Mouse (Mus musculus): Measurements from ENCODE around the gene Rcc2.

The Rcc2 gene

DNA sequence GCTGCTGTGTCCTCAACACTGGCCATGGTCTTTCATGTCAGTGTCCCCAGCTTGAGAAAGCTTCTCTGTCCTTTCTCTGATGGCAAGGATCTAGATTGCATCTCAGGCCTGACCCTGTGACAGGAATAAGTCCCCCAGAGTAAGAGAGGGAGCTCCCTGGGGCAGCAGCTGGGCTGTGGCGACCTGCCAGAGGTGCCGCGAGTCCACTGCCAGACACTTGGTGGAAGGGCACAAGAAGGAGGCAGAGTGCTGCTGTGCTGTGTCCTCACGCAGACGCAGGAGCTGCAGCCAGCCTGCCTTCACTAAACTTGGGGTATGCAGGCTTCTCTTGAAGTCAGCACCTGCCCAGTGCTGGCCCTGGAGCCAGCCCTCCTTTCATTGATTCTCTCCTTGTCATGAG, 11.0 kb downstream of the Rcc2 start:
- no peak for DNase-seq

DNA sequence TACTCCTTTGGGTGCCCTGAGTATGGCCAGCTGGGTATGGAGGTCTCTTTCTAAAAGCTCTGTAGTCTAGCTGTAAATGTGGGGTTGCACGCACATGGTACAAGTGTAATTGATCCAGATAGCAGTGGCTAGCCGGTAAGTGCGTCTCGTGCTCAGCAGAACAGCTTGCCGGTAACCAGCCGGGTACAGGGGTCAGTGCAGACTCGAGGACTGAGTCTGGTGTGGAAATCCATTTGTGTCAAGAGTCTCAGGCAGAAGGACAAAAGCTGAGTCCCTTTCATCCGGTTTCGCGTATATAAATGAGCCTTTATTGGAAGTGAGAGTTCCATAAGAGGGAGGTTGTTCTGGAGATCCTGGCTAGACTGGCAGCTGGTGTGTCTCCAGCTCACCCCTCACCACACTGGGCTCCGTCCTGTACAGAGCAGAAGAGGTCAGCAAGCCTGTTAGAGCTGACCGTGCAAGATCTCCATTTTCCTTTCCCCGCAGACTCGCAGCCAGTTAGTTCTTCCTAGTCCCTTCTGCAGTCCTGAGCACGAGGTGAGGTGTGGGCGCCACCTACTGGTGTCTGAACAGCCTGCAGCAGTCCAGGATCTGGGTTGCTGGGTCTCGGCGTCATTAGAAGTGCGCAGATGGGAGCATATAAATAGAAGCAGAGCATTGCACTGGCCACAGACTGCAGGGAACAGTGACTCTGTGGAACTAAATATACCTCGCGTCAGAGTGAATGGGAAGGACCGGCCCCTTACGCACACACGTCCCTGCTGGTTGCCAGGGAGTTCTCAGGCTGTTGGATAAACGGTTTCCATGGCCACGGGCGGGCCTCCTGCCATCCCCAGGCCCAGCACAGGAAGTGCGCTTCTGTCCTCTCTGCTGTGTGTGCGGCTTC, 13.4 kb downstream of the Rcc2 start:
- peak; percentile 90 to 95 for DNase-seq

DNA sequence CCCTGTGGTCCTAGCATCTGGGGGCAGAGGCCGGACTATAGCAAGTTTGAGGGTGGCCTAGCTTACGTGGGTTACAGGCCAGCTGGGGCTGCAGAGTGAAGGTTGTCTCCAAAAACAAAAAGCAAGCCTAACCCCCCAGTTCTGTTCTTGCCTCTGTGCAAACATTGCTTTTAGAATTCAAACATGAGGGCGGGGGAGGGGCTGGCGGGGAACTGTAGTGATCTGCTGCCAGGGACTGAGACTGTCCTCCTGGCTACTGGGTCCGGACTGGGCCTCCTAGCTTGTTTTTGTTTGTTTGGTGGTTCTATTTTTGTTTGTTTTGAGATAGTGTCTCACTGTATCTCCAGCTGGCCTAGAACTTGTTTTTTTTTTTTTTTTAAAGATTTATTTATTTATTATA, 14.2 kb downstream of the Rcc2 start:
- DNase-seq: no peak

DNA sequence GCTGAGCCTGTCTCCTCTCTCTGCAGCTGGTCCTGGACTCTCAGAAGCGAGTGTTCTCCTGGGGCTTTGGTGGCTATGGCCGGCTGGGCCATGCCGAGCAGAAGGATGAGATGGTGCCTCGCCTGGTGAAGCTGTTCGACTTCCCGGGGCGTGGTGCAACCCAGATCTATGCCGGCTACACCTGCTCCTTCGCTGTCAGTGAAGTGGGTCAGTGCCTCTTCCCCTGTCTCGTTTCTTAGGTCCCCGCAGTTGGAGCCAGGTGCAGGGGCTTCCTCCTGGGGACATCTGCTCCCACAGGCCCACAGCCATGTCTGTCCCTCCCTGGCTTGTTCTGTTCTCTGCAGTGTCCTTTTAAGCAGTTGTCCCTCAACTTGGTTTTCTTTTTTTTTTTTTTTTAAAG, 16.7 kb downstream of the Rcc2 start:
- DNase-seq: no peak

DNA sequence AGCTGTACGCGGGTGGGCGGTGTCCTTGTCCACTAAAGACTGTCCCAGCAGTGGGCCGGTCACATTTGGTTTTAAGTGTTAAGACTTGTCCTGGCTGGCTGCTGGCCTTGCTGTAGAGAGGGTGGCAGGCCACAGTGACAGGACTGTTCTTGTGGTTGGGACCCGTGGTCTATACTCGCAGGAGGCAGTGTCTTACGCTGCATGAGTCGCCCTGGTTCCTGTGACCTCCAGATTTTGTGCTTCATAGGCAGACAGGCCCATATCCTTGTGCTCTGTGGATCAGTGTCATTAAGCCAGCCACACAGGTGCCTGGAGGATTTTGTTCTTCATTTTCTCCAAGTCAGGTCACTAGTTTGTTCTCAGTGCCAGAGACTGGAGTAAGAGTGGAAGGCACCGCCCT, 18.1 kb downstream of the Rcc2 start:
- DNase-seq: peak in 1 of 2 experiments; percentile 29

DNA sequence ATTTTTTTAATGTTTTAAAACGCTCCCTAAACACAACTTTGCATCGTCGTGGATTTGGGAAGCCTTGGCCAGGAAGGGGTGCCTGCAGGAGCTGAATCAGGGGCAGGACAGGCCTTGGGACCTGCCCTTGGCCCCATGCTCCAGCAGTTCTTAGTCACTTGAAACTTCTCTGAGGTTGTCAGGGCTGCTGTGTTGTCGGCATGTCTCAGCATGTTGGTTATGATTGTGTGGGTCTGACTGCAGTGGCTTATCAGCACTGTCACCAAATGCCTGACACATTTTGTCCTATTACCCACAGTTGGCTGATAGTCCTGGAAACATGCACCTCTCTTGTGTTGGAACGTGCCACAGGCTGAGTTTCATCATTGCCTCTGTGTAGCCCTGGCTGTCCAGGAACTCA, 19.8 kb downstream of the Rcc2 start:
- DNase-seq: no peak

DNA sequence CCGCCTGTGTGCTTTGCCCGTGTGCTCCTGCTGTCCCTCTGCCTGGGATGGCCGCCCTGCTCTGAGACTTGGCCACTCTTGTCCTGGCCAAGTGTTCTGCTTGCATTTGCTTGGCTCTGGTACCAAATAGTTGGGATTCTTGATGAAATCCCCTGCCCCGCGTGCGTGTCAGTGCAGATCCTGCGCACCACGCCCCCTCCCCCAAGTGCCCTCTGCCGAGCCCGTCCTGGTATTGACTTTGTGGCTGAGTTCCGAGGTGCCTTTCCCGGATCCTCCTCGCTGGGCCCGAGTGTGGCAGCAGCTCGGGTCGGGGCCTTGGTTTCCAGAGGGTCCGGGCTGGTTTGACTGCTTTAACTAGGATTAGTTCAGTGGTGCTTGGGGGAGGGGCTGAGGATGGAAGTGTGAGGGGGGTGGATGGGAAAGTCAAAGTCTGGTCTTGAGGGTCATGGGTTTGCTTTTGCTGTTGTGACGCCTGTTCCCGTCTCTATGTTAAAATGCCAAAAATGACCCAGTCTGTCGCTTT, 21.7 kb downstream of the Rcc2 start:
- no peak for DNase-seq

DNA sequence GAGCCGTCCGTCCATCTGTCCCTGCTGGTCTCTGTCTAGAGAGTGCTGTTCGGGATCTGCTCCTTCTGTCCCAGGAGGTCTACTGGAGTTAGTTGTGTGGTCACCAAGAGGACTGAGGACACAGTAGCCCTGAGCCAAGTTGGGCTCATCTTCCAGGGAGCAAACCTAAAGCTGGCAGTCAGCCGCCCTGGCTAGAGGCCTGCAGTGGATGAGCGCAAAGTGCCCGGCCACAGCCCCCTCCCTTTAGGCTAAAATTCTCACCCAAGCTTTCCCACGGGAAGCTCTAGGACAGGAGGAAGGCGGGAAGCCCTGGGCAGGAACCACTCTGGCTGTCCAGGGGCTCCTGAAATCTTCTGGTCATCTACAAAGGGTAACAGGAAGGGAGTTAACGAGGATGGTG, 22.4 kb downstream of the Rcc2 start:
- DNase-seq: no peak

DNA sequence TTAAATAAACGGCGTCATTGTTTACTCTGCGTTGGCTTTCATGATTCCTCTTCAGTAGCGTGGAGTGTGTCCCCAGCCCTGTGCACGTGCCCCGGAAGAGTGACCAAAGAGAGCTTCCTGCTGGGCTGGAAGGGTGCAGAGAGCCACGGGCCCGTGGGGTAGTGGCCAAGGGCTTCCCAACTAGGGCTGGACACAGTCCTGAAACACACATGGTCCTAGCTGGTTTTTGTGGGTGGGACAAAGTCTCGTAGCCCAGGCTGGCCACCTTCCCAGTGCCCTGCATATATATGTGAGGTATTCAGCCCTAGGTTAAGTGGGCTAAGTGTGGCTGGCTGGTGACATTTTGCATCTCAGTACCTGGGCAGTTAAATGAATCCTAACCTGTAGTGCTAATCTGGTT, 22.9 kb downstream of the Rcc2 start:
- DNase-seq: no peak

DNA sequence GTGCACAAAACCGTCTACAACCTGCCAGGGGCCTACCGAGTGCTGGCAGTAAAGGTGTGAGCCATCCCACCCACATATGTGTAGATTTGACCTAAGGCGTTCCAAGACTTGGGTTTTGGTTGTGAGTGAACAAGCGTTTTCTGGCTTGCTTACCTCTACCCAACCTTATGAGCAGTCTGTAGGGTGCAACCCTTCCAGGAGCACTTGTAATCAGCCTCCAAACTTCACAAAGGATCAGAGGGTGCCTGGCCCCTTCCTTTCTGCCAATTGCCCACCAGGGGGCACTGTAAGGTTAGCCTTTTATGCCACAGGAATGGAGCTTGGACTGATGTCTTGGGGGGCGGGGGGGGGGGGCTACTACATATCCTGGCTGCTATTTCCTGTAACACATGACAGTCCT, 23.5 kb downstream of the Rcc2 start:
- DNase-seq: peak in 1 of 2 experiments; percentile 28

DNA sequence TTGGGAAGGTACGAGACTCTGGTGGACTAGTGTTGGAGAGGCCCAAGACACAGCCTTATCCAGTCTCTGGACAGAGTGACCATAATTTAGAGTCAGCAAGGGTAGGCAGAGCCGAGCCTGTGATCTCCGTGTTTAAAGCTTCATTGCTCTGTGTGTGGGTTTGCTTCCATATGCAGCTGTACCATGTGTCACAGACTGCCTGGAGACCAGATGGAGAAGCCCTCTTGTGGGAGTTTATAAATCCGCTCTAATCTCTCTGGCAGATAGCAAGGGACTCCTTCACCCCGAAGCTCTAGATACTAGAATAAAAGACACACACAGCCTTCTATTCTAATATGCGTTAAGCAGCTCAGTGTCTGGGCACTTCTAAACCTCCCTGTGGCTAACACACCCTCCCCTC, 24.4 kb downstream of the Rcc2 start:
- DNase-seq: no peak

DNA sequence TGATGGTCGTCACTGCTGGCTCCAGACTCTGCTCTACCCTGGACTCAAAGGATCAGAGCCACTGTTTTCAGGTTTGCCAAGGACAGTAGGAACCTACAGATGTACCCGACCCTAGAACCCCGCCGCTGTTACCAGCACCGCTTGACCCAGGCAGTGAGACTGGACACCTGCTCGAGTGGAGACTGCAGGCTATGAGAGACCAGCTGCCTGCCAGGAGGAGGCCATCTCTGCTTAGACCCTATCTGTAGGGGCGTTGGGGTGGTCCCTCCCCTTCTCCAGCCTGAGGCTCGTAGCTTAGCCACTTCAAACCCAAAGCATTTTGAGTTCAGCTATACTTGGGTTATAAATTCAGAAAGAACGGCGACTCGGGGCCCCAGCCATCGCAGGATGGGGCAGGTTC, 26.6 kb downstream of the Rcc2 start:
- DNase-seq: no peak

DNA sequence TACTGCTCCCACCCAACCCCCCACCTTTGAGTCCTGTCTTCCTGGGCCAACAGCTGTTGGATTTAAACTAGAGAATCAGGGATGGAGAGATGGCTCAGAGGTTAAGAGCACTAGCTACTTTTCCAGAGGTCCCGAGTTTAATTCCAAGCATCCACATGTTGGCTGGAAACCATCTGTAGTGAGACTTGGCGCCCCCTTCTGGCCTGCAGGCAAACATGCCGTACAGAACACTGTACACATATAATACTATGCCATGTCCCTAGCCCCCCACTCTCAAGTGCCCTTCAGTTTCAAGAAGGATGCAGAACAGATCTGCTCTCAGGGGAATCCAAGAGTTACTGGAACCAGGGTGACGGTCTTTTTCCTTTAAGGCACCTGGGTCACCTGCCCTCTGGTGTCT, 31.3 kb downstream of the Rcc2 start:
- DNase-seq: no peak

DNA sequence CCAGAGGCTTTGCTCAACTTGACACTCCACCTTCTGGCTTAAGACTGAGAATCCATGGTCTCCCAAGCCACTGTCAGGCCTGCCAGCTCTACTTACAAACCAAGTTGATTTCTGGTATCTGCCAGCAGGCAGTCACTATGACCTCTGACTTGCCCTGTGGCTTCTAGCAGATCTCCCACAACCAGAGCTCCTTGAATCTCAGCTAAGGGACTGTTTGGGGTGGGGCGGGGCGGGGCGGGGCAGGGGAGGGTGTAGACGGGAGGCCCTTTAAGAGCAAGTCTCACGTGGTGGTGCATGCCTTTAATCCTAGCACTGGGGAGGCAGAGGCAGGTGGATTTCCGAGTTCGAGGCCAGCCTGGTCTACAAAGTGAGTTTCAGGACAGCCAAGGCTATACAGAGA, 32.5 kb downstream of the Rcc2 start:
- DNase-seq: no peak

DNA sequence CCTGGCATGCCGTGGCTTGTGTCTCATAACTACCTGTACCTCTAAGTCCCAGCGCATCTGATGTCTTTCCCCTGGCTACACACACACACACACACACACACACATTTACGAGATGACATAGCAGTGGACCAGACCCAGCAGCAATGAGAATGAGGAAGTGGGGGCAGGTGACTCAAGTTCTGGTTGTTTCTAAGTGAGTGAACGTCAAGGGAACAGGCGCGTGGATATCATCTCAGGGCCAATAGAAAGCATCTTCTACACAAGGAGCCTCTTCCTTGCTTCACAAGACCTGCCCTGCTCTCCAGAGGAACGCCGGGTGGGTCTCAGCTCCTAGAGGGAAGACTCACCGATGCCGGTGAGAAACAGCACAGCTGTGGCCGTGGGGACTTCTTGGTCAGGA, 40.3 kb downstream of the Rcc2 start:
- no peak for DNase-seq

DNA sequence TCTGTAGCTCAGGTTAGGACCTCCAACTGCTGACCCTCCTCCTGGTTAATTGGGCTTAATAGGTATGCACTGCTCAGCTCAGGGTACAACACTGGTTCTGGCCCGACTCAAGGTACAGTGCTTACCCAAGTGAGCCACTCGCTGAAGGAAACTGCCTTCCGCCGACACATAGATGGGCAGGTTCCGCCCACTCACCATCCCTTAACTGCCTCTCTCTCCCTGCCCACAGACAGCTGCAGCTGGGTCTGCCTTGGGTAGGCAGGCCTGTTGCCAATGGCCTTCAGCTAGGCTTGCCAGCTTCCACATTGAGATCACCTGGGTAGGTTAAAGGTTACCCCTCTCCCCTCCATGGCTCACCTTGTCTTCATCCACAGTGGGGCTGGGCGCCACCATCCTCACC, 41.1 kb downstream of the Rcc2 start:
- DNase-seq: no peak

DNA sequence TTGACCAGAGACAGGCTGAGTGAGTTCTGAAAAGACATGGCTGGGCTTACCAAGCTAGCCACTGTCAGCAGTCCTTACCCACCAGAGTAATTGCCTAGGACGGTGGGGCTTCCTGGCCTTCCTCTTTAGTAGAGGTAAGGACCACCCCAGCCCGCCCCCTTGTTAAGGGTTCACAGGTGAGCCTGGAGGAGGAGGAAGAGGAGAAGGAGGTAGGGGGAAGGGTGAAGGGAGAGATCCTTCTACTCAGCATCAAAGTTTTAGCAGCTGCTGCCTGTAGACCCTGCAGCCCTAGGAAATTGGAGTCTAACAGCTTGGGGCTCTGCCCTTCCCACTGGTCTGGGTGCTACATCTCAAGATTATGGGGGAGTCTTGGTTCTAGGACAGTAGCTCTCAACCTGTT, 42.2 kb downstream of the Rcc2 start, which contains the start of gene Padi6:
Padi6 (minus strand) TSS at position 101 of the 400 bp plus-strand sequence.
- no peak for DNase-seq

DNA sequence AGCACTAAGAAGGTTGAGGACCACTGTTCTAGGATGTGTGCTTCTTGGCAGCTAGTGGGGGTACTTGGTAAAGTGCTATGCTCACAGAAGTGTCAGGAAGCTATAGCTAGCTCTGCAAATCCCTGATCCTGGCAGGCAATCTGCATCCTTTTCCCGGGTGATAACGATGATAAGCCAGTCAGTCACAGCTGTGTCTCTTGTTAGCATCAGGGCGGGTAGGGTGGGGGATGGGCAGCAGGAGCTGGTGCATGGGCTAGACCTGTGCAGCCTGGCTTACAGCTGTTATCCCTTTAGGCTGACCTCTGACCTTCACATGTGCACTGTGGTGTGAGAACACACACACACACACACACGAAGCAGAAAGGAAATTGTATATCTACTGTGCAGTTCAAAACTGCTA, 42.7 kb downstream of the Rcc2 start:
- no peak for DNase-seq

DNA sequence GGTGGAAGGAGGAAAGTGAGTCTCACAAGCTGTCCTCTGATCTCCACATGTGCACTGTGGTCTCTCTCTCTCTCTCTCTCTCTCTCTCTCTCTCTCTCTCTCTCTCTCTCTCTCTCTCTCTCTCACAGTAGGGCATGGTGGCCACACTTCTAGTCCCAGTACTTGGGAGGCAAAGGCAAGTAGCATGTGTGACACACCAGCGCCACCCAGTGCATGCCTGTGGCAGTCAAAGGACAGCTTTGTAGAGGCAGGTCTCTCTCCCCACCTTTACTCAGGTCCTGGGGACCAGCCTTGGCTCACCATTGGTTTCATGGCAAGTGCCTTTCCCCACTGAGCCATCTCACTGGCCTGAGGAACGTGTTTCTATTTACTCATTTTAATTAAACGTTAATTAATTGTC, 44.3 kb downstream of the Rcc2 start:
- peak in 1 of 2 experiments; percentile 27 for DNase-seq

DNA sequence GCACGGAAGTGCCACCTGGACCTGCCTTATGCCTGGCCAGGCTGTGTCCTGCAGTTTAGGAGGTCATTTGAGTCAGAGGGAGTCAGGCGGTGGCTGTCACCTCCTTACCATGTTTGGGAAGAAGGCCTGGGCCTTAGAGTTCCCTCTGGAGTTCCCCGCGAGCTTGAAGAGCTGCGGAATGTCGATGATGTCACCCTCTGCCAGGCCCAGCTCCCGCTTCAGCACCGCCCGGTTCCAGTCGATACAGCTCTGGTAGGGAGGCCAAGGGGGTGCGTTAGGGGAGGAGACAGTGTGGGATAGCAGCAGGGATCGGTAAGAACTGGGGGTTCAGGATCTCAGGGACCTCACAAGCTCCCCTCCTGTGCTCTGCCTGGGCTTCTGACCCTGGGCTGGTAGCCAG, 47.6 kb downstream of the Rcc2 start:
- DNase-seq: no peak

DNA sequence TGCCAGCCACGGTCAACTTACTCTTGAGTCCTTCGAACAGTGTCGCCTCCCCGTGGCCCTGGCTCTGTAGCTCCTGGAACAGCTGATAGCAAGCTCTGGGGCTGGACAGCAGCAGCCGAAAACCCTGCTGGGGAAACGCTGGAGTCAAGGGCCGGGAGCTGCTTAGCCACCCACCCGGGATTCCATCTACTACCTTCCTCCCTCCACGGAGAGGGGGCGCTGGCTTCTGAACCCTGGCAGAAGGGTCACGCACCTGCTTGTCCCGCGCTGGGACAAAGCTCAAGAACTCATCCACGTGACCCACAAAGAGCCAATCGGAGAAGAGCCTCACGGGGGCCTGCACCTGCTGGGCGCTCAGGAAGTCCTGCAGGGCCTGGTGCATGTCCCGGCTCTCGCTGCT, 50.0 kb downstream of the Rcc2 start:
- DNase-seq: peak; percentile 61 to 81

DNA sequence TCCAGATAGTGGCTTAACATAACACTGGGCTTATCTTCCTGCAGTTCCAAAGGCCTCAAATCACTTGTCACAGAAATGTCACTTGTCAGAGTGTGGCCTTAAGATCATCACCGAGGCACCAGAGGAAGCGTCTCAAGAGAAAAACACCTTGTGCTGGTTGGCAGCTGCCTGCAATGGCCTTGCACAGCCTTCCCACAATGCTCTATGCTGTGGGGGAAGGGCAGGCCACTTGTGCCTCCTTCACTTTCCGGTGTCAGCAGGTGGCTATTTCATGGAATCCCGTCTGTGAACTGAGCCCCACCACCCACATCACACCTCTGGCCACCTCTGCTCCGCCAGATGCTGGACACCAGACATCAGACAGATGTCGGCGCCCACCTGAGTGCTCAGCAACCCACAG, 53.0 kb downstream of the Rcc2 start:
- DNase-seq: no peak

DNA sequence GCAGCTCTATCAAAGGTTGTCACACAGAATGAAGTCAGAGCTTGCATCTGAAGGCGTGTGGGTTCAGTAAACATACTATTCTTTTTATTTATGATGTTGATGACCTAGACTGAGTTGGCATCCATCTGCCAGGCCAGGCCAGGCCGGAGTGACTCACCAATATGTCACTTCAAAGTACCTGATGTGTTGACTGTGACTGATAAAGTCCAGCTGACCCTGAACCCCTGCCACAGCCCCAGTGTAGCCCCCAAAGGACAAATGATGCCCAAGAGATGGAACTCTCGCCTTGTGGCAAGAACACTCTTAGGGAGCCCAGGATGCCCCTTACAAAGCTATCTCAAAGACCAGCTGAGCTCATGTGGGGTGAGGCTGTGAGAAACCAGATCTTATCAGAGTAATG, 55.5 kb downstream of the Rcc2 start:
- no peak for DNase-seq

DNA sequence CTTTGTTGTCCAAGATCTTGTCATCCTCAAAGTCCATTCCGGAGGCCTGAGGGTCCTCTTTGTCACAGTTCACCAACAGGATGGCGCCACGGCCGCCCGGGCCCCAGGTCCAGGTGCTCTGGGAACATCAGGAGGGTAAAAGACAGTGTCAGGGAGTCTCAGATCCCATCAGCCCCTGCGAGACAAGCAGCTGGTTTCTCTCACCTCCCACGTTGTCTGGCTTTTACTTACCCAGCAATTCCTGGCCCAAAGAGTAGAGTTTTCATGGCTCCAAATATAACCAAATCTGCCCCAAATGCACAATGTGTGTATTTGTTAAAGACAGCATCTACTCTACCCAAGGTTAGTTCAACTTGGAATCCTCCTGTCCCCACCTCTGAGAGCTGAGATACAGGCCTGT, 61.3 kb downstream of the Rcc2 start:
- no peak for DNase-seq

DNA sequence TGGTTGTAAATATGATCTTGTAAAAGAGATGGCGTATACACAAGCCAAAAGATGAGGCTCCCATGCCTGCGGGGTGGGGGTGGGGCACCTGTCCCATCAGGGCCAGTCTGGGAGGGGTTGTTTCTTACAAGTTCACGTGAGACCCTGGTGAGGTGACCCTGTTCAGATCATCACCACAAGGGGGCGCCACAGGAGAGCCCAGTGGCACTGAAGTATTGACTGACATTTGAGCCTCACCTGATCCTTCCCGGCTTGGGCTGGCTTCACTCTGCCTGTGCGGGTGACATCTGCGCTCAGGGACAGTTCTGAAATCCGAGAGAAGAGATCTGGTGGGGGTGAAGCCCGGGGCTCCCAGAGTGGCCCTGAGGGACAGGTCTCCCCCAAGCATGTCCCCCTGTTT, 62.8 kb downstream of the Rcc2 start:
- peak; percentile 51 to 75 for DNase-seq
